Comparison of ENCODE assay signal across 21 mouse cellular contexts in the genomic region with DNA sequence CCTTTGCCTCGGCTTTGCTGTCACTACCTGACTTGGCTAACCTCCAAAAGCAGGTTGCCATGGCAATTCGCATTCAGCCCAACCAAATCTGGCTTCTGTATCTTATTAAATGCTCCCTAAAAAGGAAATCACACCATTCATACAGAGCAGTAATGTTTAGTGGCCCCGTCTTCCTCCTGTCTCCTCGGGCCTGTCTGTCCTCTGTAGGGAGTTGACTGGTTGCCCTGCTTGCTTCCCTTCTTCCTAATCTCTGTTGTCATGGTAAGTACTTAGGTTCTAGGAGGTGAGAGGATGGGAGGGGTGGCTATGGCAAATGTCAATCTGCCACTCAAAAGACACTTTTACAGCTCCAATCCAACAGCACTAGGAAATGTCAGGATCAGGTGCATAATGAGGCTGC.
DNase-seq lines count a peak whose midpoint lies in the region; ATAC-seq lines count a peak whose summit lies in the region.
"Had no signal": no experiment of that assay in that cellular context is flagged by ENCODE, and none has a peak within 500 bp of the region (broad histone marks: within the 10 kb centered on the region; RNA-seq: fewer than 3 reads in every experiment).

No protein-coding gene starts in this region.

- H3K36me3 ChIP-seq in liver, embryonic 11.5 days (ENCODE audit: control insufficient read depth, insufficient read depth, low read length), result no peaks in the 10 kb centered on the region
- H3K36me3 ChIP-seq in forebrain, embryonic 15.5 days, result no peaks in the 10 kb centered on the region
- no peaks in the 10 kb centered on the region for H3K36me3 ChIP-seq in midbrain, embryonic 11.5 days (ENCODE audit: control insufficient read depth, insufficient read depth, low read length)
- H3K36me3 ChIP-seq: heart, embryonic 12.5 days; hindbrain, embryonic 12.5 days; limb, embryonic 13.5 days; neural tube, embryonic 15.5 days had no signal

- no peak overlapping the region for H3K9ac ChIP-seq in liver, embryonic 11.5 days (ENCODE audit: low read depth, low read length)
- H3K9ac ChIP-seq in forebrain, embryonic 15.5 days (replicated peaks), result no peak overlapping the region
- H3K9ac ChIP-seq in midbrain, embryonic 11.5 days (ENCODE audit: low read length), result no peak overlapping the region
- H3K9ac ChIP-seq: heart, embryonic 12.5 days; hindbrain, embryonic 12.5 days; limb, embryonic 13.5 days; neural tube, embryonic 15.5 days had no signal

- no peak overlapping the region for H3K4me3 ChIP-seq in liver, embryonic 11.5 days (ENCODE audit: low read depth, low read length)
- H3K4me3 ChIP-seq in forebrain, embryonic 15.5 days, result no peak overlapping the region
- no peak overlapping the region for H3K4me3 ChIP-seq in midbrain, embryonic 11.5 days (ENCODE audit: low read depth, low read length)
- H3K4me3 ChIP-seq: heart, embryonic 12.5 days; hindbrain, embryonic 12.5 days; limb, embryonic 13.5 days; neural tube, embryonic 15.5 days had no signal

- intact Hi-C loops in left cerebral cortex, postnatal 14 days (cut with DNase I), result no loop called here

- WGBS in liver, embryonic 11.5 days, result 37% methylated on average over 4 of the region's 4 CpGs
- WGBS in forebrain, embryonic 15.5 days, result 17% methylated on average over 4 of the region's 4 CpGs
- 22% methylated on average over 4 of the region's 4 CpGs for WGBS in midbrain, embryonic 11.5 days

- H3K4me1 ChIP-seq in liver, embryonic 11.5 days (replicated peaks; ENCODE audit: control insufficient read depth, insufficient read depth, low read length), result no peaks in the 10 kb centered on the region
- peaks cover 11% of the 10 kb centered on the region for H3K4me1 ChIP-seq in forebrain, embryonic 15.5 days
- H3K4me1 ChIP-seq in midbrain, embryonic 11.5 days (ENCODE audit: control insufficient read depth, insufficient read depth, low read length), result peaks cover 6% of the 10 kb centered on the region

- H3K27me3 ChIP-seq in liver, embryonic 11.5 days (replicated peaks; ENCODE audit: control insufficient read depth, insufficient read depth, low read length), result no peaks in the 10 kb centered on the region
- H3K27me3 ChIP-seq in forebrain, embryonic 15.5 days, result no peaks in the 10 kb centered on the region
- H3K27me3 ChIP-seq in midbrain, embryonic 11.5 days (ENCODE audit: control insufficient read depth, insufficient read depth, low read length), result no peaks in the 10 kb centered on the region
- H3K27me3 ChIP-seq: hindbrain, embryonic 12.5 days; limb, embryonic 13.5 days; neural tube, embryonic 15.5 days; Patski had no signal

- ATAC-seq in liver, embryonic 11.5 days (replicated peaks; ENCODE audit: low FRiP score), result no peak
- ATAC-seq in forebrain, embryonic 15.5 days (replicated peaks), result no peak
- 0 out of 2 replicates have a peak, but pooled peaks have one; percentile 9 for ATAC-seq in midbrain, embryonic 11.5 days (ENCODE audit: low FRiP score)
- no peak for ATAC-seq in megakaryocyte progenitor cell, adult 5-6 weeks (replicated peaks; ENCODE audit: poor library complexity)
- ATAC-seq: inflammation-experienced regulatory T-cells, adult 6 months; Patski had no signal

- no peak overlapping the region for H3K4me2 ChIP-seq in liver, embryonic 11.5 days
- no peak overlapping the region for H3K4me2 ChIP-seq in forebrain, embryonic 15.5 days (replicated peaks)
- H3K4me2 ChIP-seq in midbrain, embryonic 11.5 days, result no peak overlapping the region
- H3K4me2 ChIP-seq: heart, embryonic 12.5 days; hindbrain, embryonic 12.5 days; limb, embryonic 13.5 days; neural tube, embryonic 15.5 days had no signal

- no peaks in the 10 kb centered on the region for H3K9me3 ChIP-seq in liver, embryonic 11.5 days (ENCODE audit: control insufficient read depth, low read length)
- H3K9me3 ChIP-seq in forebrain, embryonic 15.5 days, result no peaks in the 10 kb centered on the region
- H3K9me3 ChIP-seq in midbrain, embryonic 11.5 days (ENCODE audit: control insufficient read depth, low read length), result no peaks in the 10 kb centered on the region
- H3K9me3 ChIP-seq: heart, embryonic 12.5 days; hindbrain, embryonic 12.5 days; limb, embryonic 13.5 days; neural tube, embryonic 15.5 days had no signal

- no peak overlapping the region for H3K27ac ChIP-seq in liver, embryonic 11.5 days (ENCODE audit: low read depth, low read length)
- 0 out of 2 replicates have a peak overlapping the region, but pooled peaks have one; percentile 14 for H3K27ac ChIP-seq in forebrain, embryonic 15.5 days (replicated peaks)
- H3K27ac ChIP-seq in midbrain, embryonic 11.5 days (ENCODE audit: low read depth, low read length), result no peak overlapping the region
- H3K27ac ChIP-seq: hindbrain, embryonic 12.5 days; limb, embryonic 13.5 days; neural tube, embryonic 15.5 days had no signal

- DNase-seq in liver, result peak; percentile 16
- no peak for DNase-seq in liver, embryonic 11.5 days (ENCODE audit: low spot score)
- DNase-seq in midbrain, embryonic 11.5 days (ENCODE audit: low spot score, missing footprints), result no peak
- DNase-seq in embryo, embryonic 10 days (ENCODE audit: low spot score), result no peak
- DNase-seq in left cerebral cortex, postnatal 14 days (ENCODE audit: low spot score in 2 of 2), result no peak
- DNase-seq: adrenal gland, postnatal 25 days; cerebellum, adult 18-20 months; cerebellum, postnatal 36 days; heart, postnatal 14 days; lung, adult 2 months; right cerebral cortex, postnatal 14 days; spleen, adult 18-20 months; thymus, postnatal 36 days had no signal
